Comparison of ENCODE assay signal across 10 mouse cellular contexts in the genomic region with DNA sequence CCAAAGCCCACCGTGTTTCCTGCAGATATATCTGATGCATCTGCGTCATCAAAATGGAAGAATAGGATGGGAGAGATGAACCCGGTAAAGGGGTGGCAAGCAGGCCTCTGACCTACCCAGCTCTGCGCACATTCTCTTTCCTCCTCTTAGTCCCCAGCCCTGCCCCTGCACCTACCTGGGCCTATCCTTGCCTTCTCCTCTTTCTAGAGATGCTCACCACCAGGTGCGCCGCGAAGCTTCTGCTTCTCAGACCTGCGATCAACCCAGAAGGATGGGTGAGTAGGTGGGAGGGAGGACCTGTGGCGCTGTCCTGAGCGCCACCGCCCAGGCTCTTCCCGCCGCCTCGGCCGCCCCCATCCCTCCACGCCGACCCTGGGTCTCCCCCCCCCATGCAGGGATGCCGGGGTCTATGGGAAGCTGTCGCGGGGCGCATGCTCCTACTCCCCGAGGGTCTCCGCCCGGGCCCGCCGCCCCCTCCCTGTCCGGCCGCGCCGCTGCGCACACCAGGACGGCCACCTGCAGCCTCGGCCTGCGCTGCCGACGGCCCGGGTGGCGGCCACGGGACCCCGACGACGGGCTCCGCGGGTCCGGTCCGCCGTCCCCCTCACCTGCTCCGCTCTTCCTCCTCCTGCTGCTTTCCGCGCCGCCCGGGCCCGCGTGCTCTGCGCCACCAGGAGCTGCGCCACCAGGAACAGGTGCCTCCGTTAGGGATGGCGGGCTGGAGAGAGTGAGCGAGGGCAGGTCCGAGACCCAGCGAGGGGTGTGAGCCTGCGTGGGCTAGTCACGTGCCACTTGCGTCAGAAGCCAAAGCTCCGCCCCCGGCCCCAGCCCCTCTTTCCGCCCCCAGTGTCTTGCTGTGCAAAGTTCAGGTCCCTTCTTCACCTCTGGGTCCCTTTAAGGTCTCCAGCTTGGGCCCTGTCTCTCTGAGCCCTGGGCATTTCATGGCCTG. TPM values are rescaled to one million over a fixed set of nuclear protein-coding genes. Genes with fewer than 3 reads are reported as not detected.
A peak's percentile ranks its signal among the peaks of the same experiment; 100 is the strongest.
DNase-seq lines count a peak whose midpoint lies in the region; ATAC-seq lines count a peak whose summit lies in the region.
"Not testable (repeated sequence)": the region's sequence is repeated elsewhere in the genome, so short reads cannot be mapped to it uniquely, and the experiment has no call there.
"Had no signal": no experiment of that assay in that cellular context is flagged by ENCODE, and none has a peak within 500 bp of the region (broad histone marks: within the 10 kb centered on the region; RNA-seq: fewer than 3 reads in every experiment).

A gene (plus strand): TSS at position 51 of the 949 bp plus-strand sequence.
A gene (minus strand): TSS at position 785 of the 949 bp plus-strand sequence.

- not testable (repeated sequence) for H3K9me3 ChIP-seq in embryonic facial prominence, embryonic 12.5 days; heart, embryonic 15.5 days (replicated peaks); intestine, embryonic 15.5 days; liver, embryonic 11.5 days (ENCODE audit: control insufficient read depth, low read length); midbrain, embryonic 12.5 days; stomach, embryonic 14.5 days (ENCODE audit: control insufficient read depth, low read depth, low read length)

- H3K27me3 ChIP-seq in embryonic facial prominence, embryonic 12.5 days; heart, embryonic 15.5 days; intestine, embryonic 15.5 days (replicated peaks); liver, embryonic 11.5 days (replicated peaks; ENCODE audit: control insufficient read depth, insufficient read depth, low read length); midbrain, embryonic 12.5 days; stomach, embryonic 14.5 days (ENCODE audit: control insufficient read depth, insufficient read depth, low read length): not testable (repeated sequence)

- 29% methylated on average over 6 of the region's 67 CpGs for WGBS in embryonic facial prominence, embryonic 12.5 days
- WGBS in heart, embryonic 15.5 days, result 24% methylated on average over 21 of the region's 67 CpGs
- WGBS in intestine, embryonic 15.5 days, result 48% methylated on average over 8 of the region's 67 CpGs
- WGBS in liver, embryonic 11.5 days, result 34% methylated on average over 12 of the region's 67 CpGs
- 39% methylated on average over 20 of the region's 67 CpGs for WGBS in midbrain, embryonic 12.5 days
- WGBS in stomach, embryonic 14.5 days, result 21% methylated on average over 6 of the region's 67 CpGs

- peak within 1 kb of the TSS; percentile 49 for H3K4me2 ChIP-seq in embryonic facial prominence, embryonic 12.5 days (replicated peaks)
- peak within 1 kb of the TSS; percentile 55 for H3K4me2 ChIP-seq in heart, embryonic 15.5 days
- peak within 1 kb of the TSS; percentile 49 for H3K4me2 ChIP-seq in intestine, embryonic 15.5 days (replicated peaks)
- peak within 1 kb of the TSS; percentile 44 for H3K4me2 ChIP-seq in liver, embryonic 11.5 days
- peak within 1 kb of the TSS; percentile 49 for H3K4me2 ChIP-seq in midbrain, embryonic 12.5 days (replicated peaks)
- peak within 1 kb of the TSS; percentile 28; the same call in 1 of the 2 replicates for H3K4me2 ChIP-seq in stomach, embryonic 14.5 days (replicated peaks; ENCODE audit: low read depth, low read length)

- not testable (repeated sequence) for H3K27ac ChIP-seq in embryonic facial prominence, embryonic 12.5 days; intestine, embryonic 15.5 days; liver, embryonic 11.5 days (ENCODE audit: low read depth, low read length); midbrain, embryonic 12.5 days (replicated peaks); stomach, embryonic 14.5 days (ENCODE audit: low read length)
- peak within 1 kb of the TSS; percentile 67 for H3K27ac ChIP-seq in heart, embryonic 15.5 days

- peak; percentile 12 for DNase-seq in brain, adult 2 months (ENCODE audit: low read depth, low spot score)
- not testable (repeated sequence) for DNase-seq in liver, embryonic 11.5 days (ENCODE audit: low spot score)

- peak; percentile 69 for ATAC-seq in embryonic facial prominence, embryonic 12.5 days (ENCODE audit: insufficient number of reproducible peaks, insufficient read depth, low FRiP score, low TSS enrichment)
- peak; percentile 67 for ATAC-seq in frontal cortex, adult (ENCODE audit: low TSS enrichment)
- peak; percentile 88 for ATAC-seq in heart, embryonic 15.5 days (replicated peaks; ENCODE audit: insufficient number of reproducible peaks, insufficient read depth, low FRiP score, low read depth)
- ATAC-seq in intestine, embryonic 15.5 days, result peak; percentile 93
- peak; percentile 85 for ATAC-seq in liver, embryonic 11.5 days (replicated peaks; ENCODE audit: low FRiP score)
- peak; percentile 92 for ATAC-seq in midbrain, embryonic 12.5 days (ENCODE audit: low FRiP score, low read depth)
- peak; percentile 91 for ATAC-seq in stomach, embryonic 14.5 days (ENCODE audit: insufficient number of reproducible peaks, insufficient read depth, low FRiP score, low read depth)

- 0 out of 2 replicates have a peak within 1 kb of the TSS, but pooled peaks have one; percentile 15 for H3K9ac ChIP-seq in embryonic facial prominence, embryonic 12.5 days
- peak within 1 kb of the TSS; percentile 48; the same call in 1 of the 2 replicates for H3K9ac ChIP-seq in heart, embryonic 15.5 days
- H3K9ac ChIP-seq in intestine, embryonic 15.5 days; liver, embryonic 11.5 days (ENCODE audit: low read depth, low read length); stomach, embryonic 14.5 days (replicated peaks; ENCODE audit: low read depth, low read length): not testable (repeated sequence)
- H3K9ac ChIP-seq in midbrain, embryonic 12.5 days (replicated peaks), result peak within 1 kb of the TSS; percentile 51; the same call in 1 of the 2 replicates

- not testable (repeated sequence) for H3K4me1 ChIP-seq in embryonic facial prominence, embryonic 12.5 days; heart, embryonic 15.5 days (replicated peaks); intestine, embryonic 15.5 days (replicated peaks); liver, embryonic 11.5 days (replicated peaks; ENCODE audit: control insufficient read depth, insufficient read depth, low read length); midbrain, embryonic 12.5 days; stomach, embryonic 14.5 days (ENCODE audit: control insufficient read depth, insufficient read depth, low read length)

- not testable (repeated sequence) for H3K36me3 ChIP-seq in embryonic facial prominence, embryonic 12.5 days; heart, embryonic 15.5 days; intestine, embryonic 15.5 days; liver, embryonic 11.5 days (ENCODE audit: control insufficient read depth, insufficient read depth, low read length); midbrain, embryonic 12.5 days; stomach, embryonic 14.5 days (ENCODE audit: control insufficient read depth, insufficient read depth, low read length)

- peak within 1 kb of the TSS; percentile 35 for H3K4me3 ChIP-seq in embryonic facial prominence, embryonic 12.5 days
- H3K4me3 ChIP-seq in heart, embryonic 15.5 days, result peak within 1 kb of the TSS; percentile 47
- peak within 1 kb of the TSS; percentile 36 for H3K4me3 ChIP-seq in intestine, embryonic 15.5 days (replicated peaks)
- H3K4me3 ChIP-seq in liver, embryonic 11.5 days (ENCODE audit: low read depth, low read length), result peak within 1 kb of the TSS; percentile 38
- H3K4me3 ChIP-seq in midbrain, embryonic 12.5 days, result peak within 1 kb of the TSS; percentile 44
- H3K4me3 ChIP-seq in stomach, embryonic 14.5 days (ENCODE audit: low read depth, low read length), result peak within 1 kb of the TSS; percentile 17; the same call in 1 of the 2 replicates

RNA-seq across cellular contexts. Expression of the first gene that starts in this region (rescaled TPM):
- polyA plus RNA-seq in embryonic facial prominence, embryonic 12.5 days (2016; fragmentation: Nextera tagmentation; extraction: Ambion mirVana), result 9.8 and 12.1 TPM in 2 replicates
- 12.0 and 20.2 TPM in 2 replicates for polyA plus RNA-seq in heart, embryonic 15.5 days (2015; fragmentation: Nextera tagmentation; extraction: Ambion mirVana)
- polyA plus RNA-seq in intestine, embryonic 15.5 days (2015; fragmentation: Nextera tagmentation; extraction: Ambion mirVana), result 1.1 and 1.9 TPM in 2 replicates
- polyA plus RNA-seq in liver, embryonic 11.5 days (2014; fragmentation: Nextera tagmentation; extraction: Ambion mirVana), result 0.69 and 0.77 TPM in 2 replicates
- 0.80 and 1.5 TPM in 2 replicates for polyA plus RNA-seq in midbrain, embryonic 12.5 days (2016; fragmentation: Nextera tagmentation; extraction: Ambion mirVana)
- 0.61 and 1.1 TPM in 2 replicates for polyA plus RNA-seq in stomach, embryonic 14.5 days (2014; fragmentation: Nextera tagmentation; extraction: Ambion mirVana)
- polyA plus RNA-seq: CD4-positive, CD25-positive, alpha-beta regulatory T cell, adult 4 months; large intestine, adult 2 months had no signal

RNA-seq across cellular contexts. Expression of the second gene that starts in this region (rescaled TPM):
- 86.3 and 86.5 TPM in 2 replicates for polyA plus RNA-seq in embryonic facial prominence, embryonic 12.5 days (2016; fragmentation: Nextera tagmentation; extraction: Ambion mirVana)
- polyA plus RNA-seq in heart, embryonic 15.5 days (2015; fragmentation: Nextera tagmentation; extraction: Ambion mirVana), result 189 and 225 TPM in 2 replicates
- 186 and 196 TPM in 2 replicates for polyA plus RNA-seq in intestine, embryonic 15.5 days (2015; fragmentation: Nextera tagmentation; extraction: Ambion mirVana)
- 195 and 210 TPM in 2 replicates for polyA plus RNA-seq in liver, embryonic 11.5 days (2014; fragmentation: Nextera tagmentation; extraction: Ambion mirVana)
- 112 and 115 TPM in 2 replicates for polyA plus RNA-seq in midbrain, embryonic 12.5 days (2016; fragmentation: Nextera tagmentation; extraction: Ambion mirVana)
- polyA plus RNA-seq in stomach, embryonic 14.5 days (2014; fragmentation: Nextera tagmentation; extraction: Ambion mirVana), result 75.8 and 80.1 TPM in 2 replicates
- polyA plus RNA-seq: CD4-positive, CD25-positive, alpha-beta regulatory T cell, adult 4 months had no signal
